Mouse (Mus musculus) left cerebral cortex, postnatal 4 days (tissue): ENCODE measurements at regions not wholly inside any gene's neighbourhood (a gene's known extent, or its start where the extent isn't known, plus 50 kb on each side); places are given as distances from the start of the nearest gene placed in this dataset.

ENCODE experiments used
- DNase-seq: peaks from one replicate; pipeline ENCODE4 v3.0.0-alpha.2; 2022
- intact Hi-C: fragments of 180-260 bp; cut with DNase I; formaldehyde crosslinking; loops from one replicate; pipeline ENCODE4 v1.15.1; 2025

- DNase-seq, result no peak
- intact Hi-C loops, result no loop called here
Measured at GRCm38 (mm10) chr4:37566226-37566625, 614.7 kb upstream of the Lingo2 start.

- DNase-seq, result peak; percentile 6
- intact Hi-C loops, result no loop called here
Measured at GRCm38 (mm10) chr4:37560209-37560608, 608.7 kb upstream of the Lingo2 start.

GRCm38 (mm10) chr4:37546001-37546400 is 594.5 kb upstream of the Lingo2 start:
- DNase-seq, result no peak
- intact Hi-C loops, result no loop called here

- intact Hi-C loops, result no loop called here
- DNase-seq, result no peak
Measured at GRCm38 (mm10) chr4:37507732-37508131, 556.2 kb upstream of the Lingo2 start.
